Mouse (Mus musculus) T-helper 1 cell (primary cell): ENCODE results near the gene Trim15.

Experiments
- in situ Hi-C: fragments of 300-600 bp; cut with MboI, MseI; formaldehyde crosslinking; loops from one replicate; pipeline ENCODE4 v1.15.1; 2025; ENCODE audit warnings: high pct_unique_total_duplicates

The Trim15 gene

GRCm38 (mm10) chr17:36866719-36867527, at the start of gene Trim15:
Gene Trim15, minus strand, starts transcription at chr17:36867210.
- in situ Hi-C loops: loop anchor here (25.0 kb wide), 1 partner anchor 1795 kb away; no protein-coding TSS in a partner anchor

GRCm38 (mm10) chr17:36915076-36915475, 48.1 kb upstream of the Trim15 start:
- in situ Hi-C loops: no loop called here

DNA sequence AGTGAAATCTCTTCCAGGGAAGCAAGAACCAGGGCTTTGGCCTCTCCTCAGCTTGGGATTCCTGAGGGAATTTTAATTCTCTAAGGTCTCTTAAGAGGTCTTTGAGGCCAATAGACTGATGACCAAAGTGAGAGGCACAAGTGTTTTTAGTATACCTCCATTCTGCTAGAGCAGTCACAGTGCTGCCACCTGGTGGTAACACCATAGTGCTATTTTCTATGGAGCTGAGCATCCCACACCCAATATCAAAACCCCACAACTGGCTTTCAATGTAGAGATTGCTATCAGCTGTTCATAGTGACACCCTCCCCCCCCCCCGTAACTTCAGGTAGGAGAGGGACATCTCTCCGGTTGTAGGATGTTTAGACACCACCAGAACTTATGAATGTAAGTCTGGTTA, 47.1 kb upstream of the Trim15 start:
- in situ Hi-C loops: no loop called here

- in situ Hi-C loops: no loop called here
These were observed 45.0 kb upstream of the Trim15 start for GRCm38 (mm10) chr17:36912031-36912430.

DNA sequence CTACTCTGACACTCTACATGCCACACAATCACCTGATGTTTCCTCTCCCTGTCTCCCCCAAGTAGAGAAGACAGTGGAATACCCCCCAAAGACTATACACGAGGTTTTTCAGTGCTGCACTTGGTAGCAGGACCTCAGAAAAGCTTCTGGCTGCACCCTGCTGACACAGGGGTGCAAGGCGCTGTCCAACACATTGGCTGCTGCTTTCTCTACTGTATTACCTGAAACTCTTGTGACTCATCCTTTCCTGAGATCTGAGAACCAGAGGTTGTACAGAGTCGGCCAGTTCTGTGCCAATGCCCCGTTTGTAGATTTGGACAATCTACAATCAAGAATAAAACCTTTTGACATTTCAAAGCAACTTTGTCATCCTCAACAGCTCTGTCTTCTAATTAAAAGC, 42.8 kb upstream of the Trim15 start:
- in situ Hi-C loops: no loop called here

- in situ Hi-C loops: no loop called here
These were observed 41.2 kb upstream of the Trim15 start for GRCm38 (mm10) chr17:36908235-36908634.

DNA sequence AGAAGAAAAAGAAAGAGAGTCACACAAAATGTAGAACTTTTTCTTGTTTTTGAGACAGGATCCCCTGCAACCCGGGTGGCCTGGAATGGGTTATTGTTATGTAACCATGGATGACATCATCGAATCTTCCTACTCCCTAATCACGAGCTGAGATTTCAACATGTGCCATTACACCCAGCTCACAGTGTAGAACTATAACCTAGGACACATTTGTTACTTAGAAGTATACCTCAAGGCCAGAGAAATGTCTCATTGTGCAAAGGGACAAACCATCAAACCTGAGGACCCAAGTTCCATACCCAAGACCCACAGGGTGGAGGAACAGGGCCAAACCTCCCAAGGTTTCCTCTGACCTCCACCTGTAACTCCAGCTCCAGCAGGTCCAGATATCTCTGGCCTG, 36.6 kb upstream of the Trim15 start:
- in situ Hi-C loops: no loop called here

DNA sequence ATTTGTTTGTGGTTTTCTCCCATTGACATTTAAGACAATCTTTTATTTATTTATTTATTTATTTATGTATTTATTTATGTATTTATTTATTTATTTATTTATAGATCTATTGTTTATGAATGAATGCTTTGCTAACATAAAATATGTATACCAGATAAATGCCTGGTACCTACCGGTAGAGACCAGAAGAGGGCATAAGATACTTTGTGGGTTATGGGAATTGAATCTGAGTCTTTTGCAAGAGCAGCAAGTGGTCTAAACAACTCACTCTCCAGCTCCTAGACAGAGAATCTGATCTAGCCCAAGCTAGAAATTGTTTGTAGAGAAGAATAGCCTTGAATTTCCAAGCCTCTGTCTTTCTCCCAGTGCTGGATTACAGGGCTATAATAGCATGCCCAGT, 33.7 kb upstream of the Trim15 start:
- in situ Hi-C loops: no loop called here

DNA sequence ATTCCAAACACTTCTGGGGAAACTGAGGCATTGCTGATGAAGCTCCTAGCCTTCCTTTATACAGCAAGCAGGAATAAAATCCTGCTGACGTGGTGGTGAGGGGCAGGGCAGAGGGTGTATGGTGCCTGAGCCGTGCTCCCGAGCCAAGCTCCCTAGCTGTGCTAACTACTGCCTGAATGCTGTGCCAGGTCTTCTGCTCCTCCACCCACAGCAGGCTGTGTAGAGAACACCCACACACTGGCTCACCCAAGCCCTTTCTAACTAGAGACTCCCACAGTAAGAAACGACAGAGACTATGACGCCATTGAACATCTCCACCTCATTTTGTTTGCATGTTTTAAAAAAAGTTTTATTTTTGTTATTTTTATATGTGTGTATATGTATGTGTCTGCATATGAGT, 33.0 kb upstream of the Trim15 start:
- in situ Hi-C loops: no loop called here

- in situ Hi-C loops: no loop called here
These were observed 32.4 kb upstream of the Trim15 start for GRCm38 (mm10) chr17:36899376-36899775.

- in situ Hi-C loops: no loop called here
These were observed 30.7 kb upstream of the Trim15 start, which contains the start of gene Trim31 for GRCm38 (mm10) chr17:36897552-36898205. Gene Trim31, plus strand, starts transcription at chr17:36898118.

GRCm38 (mm10) chr17:36897065-36897464, 30.1 kb upstream of the Trim15 start:
- in situ Hi-C loops: no loop called here

- in situ Hi-C loops: no loop called here
These were observed 29.6 kb upstream of the Trim15 start for GRCm38 (mm10) chr17:36896583-36896982.

DNA sequence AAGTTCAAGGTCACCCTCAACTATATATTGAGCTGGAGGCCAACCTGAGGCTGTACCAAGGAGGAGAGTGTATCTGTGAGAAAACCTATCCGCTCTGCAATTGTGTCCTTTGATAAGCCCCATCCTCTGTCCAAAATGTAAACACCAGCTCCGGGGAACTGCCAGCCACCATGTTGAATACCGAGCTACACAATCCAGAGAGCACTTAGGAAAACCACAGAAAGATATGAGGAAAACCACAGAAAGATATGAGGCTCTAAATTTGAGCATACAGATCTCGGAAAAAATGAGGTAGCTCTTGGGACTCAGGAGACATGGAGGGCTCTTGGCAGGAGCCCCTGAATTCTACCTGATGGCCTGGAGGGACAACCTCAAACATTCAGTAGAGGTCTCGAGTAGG, 26.4 kb upstream of the Trim15 start:
- in situ Hi-C loops: loop anchor here (5.0 kb wide), 2 partner anchors 94 to 309 kb away; partner anchors contain the start of genes H2-M5 and Olfr94

DNA sequence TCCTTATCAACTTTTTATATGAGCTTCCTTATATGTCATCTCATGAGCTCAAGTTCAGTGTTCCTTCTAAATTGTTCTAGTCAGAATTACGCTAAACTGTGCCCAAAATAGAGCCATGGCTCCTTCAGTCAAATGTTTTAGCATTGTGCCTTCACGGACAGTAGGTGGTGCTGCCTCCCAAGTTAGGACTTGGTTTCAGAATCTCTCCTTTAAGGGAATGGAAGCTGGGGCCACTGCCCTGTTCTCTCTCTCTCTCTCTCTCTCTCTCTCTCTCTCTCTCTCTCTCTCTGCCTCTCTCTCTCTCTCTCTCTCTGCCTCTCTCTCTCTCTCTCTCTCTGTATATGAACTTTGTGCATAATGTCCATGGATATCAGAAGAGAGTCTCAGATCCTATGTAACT, 25.4 kb upstream of the Trim15 start:
- in situ Hi-C loops: loop anchor here (5.0 kb wide), 2 partner anchors 95 to 310 kb away; partner anchors contain the start of genes H2-M5 and Olfr94

DNA sequence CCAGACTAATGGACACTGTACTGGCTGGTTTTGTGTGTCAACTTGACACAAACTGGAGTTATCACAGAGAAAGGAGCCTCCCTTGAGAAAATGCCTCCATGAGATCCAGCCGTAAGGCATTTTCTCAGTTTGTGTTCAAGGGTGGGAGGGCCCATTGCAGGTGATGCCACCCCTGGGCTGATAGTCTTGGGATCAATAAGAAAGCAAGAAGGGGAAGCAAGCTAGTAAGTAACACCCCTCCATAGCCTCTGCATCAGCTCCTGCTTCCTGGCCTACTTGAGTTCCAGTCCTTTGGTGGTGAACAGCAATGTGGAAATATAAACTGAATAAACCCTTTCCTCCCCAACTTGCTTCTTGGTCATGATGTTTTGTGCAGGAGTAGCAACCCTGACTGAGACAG, 24.5 kb upstream of the Trim15 start:
- in situ Hi-C loops: loop anchor here (5.0 kb wide), 2 partner anchors 96 to 311 kb away; partner anchors contain the start of genes H2-M5 and Olfr94

- in situ Hi-C loops: loop anchor here (5.0 kb wide), 2 partner anchors 97 to 312 kb away; partner anchors contain the start of genes H2-M5 and Olfr94
These were observed 23.3 kb upstream of the Trim15 start, which contains the start of gene Trim40 for GRCm38 (mm10) chr17:36890073-36890903. Gene Trim40, minus strand, starts transcription at chr17:36890123.

- in situ Hi-C loops: no loop called here
These were observed 18.3 kb upstream of the Trim15 start for GRCm38 (mm10) chr17:36885132-36885790.

DNA sequence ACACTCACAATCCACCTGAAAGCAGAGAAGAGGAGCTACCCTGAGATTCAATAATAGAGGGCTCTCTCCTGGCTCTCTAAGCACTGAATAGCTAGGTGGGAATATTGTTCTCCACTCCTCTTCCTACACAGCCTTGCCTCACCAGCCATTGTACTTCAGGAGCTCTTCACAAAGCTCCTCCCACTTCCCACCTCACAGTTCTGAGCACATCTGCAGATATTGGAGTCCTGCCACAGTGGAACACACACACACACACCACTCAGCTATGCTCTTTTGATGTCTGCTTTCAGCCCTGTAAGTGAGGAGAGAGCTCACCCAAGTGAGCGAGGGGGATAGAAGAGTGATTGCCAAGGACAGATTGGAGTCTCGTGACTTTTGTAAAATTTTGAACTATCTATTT, 16.3 kb upstream of the Trim15 start:
- in situ Hi-C loops: no loop called here

DNA sequence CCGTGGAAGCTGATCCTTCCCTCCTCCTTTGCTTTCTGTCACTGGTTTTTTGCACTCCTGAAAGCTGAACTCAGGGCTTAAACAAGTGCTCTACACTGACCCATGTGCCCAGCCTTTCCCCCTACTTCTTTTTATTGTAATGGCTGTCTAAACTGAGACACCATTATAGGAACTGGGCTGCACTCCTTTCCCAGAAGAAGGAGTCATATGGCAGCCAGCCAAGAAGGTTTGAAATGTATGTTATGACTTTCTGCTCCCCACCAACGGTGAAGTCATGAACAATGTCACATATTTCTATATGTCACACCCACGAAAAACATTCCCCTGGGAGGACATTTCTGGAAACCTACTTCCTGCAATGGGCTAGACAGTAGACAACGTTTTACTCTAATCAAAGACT, 7.6 kb upstream of the Trim15 start:
- in situ Hi-C loops: loop anchor here (25.0 kb wide), 1 partner anchor 1788 kb away; no protein-coding TSS in a partner anchor
